Mouse (Mus musculus): ENCODE data around the gene Nmur1.

The Nmur1 gene

DNA sequence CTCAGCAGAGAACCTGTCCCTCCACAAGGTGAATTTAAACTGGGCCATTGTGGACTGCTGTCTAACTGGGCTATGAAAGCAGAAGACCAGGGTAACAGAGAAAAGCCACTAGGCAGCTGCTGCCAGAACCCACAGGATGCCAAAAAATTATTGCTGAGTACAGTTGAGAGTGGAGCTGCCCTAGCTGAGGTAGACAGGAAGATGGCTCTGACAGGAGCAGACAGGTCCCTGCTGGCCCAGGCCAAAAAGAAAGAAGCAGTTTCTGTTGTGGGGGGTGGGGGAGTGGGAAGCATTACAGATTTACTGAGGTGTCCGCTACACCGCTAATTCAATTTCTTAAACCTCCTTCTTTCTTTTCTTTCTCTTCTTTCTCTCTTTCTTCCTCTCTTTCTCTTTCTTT, 16.6 kb downstream of the Nmur1 start:
- DNase-seq (ENCODE audit: low spot score): no peak

DNA sequence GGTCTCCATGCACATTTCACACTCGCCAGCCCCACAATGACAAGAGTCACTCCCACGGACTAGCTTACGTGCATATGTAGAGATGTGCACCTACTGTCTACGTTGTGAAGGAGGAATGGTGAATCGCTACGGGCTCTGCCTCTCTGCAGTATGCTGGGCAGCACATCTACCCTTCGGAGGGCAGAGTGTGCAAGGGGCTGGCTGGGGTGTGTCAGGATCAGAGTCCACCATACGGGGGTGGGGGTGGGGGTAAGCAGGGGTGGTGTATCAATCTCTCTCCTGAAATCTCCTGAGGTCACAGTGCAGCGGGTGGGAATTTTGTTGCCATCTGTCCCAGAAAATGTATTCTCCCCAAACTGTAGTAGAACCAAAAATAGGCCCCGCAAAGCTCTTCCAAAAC, 17.5 kb downstream of the Nmur1 start:
- no peak for DNase-seq (ENCODE audit: low spot score)

DNA sequence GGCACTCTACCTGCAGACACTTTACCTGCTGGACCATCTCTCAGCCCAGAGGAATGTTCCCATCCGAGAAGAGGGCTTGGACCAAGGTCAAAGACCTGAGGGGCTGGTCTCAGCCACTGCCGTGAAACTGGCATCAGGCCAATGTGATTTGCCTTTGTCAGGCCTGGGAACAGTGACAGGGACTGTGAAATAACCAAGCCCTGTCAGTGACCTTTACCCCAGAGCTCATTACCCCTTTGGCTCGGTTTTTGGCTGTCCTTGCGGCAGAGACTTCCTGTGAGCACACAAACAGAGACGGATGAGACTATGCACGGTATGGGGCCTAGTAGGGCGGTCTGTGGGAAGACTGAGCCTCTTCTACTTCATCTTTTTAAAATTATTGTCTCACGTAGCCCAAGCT, 19.1 kb downstream of the Nmur1 start:
- no peak for DNase-seq (ENCODE audit: low spot score)

DNA sequence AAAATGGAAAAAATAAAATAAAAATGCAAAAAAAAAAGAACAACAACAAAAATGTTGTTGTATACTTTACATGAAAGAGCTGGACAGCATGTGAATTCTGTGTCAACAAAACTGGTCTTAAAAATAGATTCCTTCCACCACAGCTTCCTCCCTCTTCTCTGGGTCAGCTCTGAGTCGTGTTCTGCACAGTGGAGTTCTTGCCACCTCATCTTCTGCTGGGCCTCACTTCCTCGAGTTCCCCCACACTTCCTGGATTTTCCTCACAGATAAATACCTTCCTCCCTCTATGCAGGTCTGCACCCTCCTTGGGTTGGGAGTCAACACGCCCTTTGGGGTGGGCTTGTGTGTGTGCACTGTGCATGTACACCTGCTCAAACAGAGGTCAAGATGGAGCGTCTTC, 19.7 kb downstream of the Nmur1 start:
- no peak for DNase-seq (ENCODE audit: low spot score)

DNA sequence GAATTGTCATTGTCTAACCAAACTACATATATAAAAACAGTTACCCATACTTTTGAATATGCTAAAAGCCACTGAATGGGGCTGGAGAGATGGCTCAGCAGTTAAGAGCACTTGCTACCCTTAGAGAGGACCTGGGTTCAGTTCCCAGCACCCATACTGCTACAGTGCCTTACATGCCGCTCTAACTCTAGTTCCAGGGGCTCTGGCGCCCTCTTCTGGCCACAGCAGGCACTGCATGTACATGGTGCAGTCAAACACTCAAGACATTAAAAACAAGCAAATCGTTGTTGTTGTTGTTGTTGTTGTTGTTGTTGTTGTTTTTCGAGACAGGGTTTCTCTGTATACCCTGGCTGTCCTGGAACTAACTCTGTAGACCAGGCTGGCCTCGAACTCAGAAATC, 21.2 kb downstream of the Nmur1 start:
- no peak for DNase-seq (ENCODE audit: low spot score)

DNA sequence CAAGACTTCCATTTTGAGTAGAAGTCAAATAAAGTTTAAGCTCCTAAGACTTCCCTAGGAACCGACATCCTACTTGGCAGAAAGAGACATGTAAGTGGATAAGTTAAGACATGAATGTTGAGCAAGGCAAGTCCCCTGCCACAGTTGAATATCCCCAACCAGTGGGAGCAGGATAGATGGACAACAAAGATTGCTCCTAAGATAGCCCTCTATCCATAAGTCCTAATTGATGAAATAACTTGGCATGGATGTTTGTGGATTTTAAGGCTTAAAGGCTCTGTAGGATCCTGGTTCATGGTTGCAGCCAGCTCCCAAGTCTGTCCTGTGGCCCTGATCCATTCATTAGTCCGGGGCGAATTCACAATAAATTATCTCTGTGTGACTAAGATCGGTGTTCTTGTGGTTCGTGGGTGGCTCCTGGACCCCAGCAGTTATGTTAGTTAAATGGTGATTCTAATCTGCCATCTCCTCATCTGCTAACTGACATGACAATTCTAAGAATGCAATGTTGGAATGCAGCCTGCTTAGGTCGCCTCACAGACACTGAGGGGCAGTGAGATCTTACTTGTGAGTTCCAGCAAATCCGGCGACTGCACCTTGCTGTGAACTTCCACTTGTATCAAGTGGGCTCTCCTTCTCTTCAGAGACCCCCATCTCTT, 25.8 kb downstream of the Nmur1 start:
- no peak for DNase-seq (ENCODE audit: low spot score)

DNA sequence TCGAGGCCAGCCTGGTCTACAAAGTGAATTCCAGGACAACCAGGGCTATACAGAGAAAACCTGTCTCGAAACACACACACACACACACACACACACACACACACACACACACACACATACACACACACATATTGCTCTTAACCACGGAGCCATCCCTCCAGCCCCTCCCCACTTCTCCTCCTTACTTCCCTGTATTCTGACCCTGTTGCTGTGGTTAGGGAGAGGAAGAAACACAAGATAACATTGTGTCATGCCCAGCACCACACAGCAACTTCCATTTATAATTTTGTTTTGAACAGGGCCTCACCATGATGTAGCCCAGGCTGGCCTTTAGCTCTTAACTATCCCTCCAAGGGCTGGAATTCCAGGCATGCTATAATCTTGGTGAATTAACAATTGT, 26.7 kb downstream of the Nmur1 start:
- no peak for DNase-seq (ENCODE audit: low spot score)

DNA sequence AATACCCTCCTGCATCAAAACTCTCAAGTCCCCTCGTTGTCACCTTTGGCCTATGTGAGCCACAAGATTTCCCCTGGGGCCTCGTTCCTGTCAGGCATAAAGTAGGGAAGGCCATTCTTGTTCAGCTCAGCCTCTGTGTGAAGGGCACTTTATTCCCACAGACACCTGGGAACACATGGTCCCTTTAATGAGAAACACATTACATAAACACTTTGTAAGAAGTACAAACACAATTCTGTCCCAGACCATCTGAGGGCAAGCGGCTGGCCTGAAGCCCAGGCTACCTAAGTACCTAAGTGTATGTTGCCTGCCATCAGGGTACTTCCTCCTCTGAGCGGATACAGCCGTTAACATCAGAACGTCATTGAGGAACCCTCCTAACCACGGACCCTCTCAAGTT, 27.8 kb downstream of the Nmur1 start:
- no peak for DNase-seq (ENCODE audit: low spot score)

DNA sequence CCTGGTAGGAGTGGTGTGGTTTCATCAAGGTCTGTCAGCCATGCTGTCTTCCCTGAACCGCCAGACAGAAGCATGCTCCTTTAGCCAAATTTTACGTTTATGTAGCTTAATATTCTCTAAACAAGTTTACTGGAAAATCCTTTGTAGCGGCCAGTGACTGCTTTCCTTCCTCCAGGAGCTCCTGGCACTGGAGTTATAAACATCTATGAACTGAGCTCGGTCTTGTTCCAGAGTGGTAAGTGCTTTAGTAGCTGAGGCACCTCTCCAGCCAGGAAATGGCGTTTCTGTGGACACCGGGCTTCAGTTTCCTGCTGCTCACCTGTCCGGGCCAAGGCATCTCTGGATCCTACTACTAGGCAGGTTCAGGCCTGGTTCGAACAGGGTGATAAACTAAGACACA, 28.4 kb downstream of the Nmur1 start:
- DNase-seq (ENCODE audit: low spot score): no peak

DNA sequence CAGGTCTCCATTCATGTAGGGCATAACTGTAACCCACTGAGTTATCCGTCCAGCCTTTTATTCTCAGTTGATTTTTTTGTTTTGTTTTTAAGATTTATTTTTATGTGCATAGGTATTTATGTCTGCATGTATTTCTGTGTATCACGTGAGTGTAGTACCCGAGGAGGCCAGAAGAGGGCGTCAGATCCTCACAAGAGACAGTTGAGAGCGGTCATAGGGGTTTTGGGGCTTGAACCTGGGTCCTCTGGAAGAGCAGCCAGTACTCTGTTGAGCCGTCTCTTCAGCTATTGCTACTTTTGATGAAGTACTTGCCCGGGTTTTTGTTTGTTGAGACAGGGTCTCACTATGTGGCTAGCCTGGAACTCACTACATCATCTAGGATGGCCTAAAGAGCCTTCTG, 30.1 kb downstream of the Nmur1 start:
- no peak for DNase-seq (ENCODE audit: low spot score)

DNA sequence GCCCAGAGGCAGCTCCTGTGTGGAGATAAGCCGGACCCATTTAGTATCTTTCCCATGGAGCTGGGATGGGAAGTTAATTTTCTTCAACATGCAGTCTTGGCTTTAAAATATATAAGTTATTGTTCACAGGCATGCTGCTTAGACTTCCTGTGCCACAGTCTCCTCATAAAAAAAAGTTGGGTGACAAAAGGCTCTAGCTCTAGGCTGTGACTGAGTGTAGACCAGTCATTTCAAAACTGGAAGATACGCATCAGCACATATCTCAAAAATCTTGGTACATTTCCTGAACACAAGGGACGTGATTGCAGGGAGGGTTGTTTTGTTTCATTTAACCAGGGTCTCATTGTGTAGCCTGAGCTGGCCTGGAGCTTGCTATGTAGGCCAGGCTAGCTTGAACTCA, 31.8 kb downstream of the Nmur1 start:
- no peak for DNase-seq (ENCODE audit: low spot score)

DNA sequence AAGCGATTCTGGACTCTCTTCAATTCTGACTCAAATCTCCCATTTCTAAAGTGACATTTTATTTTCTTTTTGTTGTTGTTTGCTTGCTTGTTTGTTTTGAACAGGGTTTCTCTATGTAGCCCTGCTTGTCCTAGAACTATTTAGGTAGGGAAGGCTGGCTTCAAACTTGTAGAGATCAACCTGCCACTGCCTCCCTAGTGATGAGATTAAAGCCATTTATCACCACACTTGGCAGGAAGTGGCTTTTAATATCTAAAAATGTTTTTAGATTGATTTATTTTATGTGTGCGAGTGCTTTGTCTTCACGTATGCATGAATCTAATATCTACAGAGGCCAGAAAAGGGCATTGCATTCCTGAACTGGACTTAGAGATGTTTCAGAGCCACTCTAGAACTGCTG, 32.8 kb downstream of the Nmur1 start:
- no peak for DNase-seq (ENCODE audit: low spot score)

DNA sequence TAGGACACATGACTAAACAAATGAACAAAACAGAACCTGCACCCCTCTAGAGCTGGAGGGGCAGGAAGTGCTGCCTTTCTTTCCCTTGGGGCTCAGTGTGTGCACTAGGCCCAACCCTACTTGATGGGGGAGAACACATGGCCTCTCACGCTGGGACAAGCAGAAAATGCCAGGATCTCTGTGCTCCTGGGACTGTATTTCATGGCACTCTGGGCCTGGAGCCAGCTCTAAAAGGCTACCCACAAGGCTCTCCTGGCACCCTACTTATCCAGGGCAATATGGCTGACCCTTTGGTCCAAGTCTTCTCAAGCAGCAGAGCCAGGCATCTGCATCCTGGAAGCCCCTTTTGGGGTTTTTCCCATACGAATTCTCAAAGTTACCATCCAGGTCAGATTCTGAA, 34.6 kb downstream of the Nmur1 start:
- no peak for DNase-seq (ENCODE audit: low spot score)

DNA sequence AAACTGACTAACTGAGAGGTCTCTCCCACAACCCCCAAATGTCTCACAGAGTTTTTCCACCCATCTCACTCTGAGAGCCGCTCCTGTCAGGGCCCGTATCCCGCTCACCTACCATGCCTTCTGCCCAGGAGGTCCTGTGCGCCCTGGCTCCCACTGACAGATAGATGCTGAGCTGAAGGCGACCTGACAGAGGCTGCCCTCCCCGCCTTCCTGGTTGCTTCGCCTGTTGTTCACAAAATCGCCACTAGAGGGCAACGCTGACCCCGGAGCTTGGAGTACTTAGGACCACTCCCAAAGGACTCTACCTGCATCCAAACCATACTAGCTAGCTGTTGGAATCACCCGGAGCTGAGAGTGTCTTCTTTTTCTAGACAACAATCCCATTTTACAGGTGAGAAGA, 36.8 kb downstream of the Nmur1 start:
- peak; percentile 74 for DNase-seq (ENCODE audit: low spot score)

DNA sequence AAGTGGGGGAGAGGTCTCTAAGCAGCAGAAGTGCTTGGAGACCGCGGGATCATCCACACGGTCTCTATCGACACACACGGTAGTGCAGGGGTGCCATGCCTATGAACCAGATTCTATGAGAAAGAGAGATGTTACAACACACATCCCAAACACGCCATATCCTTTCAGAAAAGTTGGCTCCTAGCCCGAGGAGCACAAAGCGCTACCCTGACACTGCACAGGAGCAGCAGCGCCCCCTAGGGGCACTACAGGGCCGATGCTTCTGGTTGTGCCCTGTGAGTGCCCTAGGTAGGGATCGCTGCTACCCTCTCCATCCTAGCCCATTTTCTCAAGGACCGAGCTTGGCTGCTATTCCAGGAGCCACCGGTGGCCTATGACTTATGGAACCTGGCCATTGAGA, 45.0 kb downstream of the Nmur1 start:
- DNase-seq (ENCODE audit: low spot score): peak; percentile 47

DNA sequence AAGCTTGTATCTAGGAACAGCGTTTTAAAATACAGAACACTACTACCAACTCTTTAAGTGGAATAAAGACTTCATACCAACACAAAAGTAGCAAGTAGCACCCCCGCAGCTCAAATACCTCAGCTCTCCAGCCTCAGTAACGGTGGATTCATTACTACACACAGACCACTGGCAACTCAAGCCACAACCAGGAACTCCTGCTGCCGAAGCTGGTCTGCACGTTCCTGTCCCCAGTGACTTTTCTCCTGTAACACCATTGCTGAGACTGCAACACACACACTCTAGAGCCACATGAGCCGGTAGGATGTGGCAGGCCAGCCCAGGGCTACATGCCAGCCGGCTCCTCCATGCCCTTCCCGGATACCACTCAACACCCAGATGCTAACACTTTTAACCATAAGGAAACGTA, 46.9 kb downstream of the Nmur1 start:
- no peak for DNase-seq (ENCODE audit: low spot score)

DNA sequence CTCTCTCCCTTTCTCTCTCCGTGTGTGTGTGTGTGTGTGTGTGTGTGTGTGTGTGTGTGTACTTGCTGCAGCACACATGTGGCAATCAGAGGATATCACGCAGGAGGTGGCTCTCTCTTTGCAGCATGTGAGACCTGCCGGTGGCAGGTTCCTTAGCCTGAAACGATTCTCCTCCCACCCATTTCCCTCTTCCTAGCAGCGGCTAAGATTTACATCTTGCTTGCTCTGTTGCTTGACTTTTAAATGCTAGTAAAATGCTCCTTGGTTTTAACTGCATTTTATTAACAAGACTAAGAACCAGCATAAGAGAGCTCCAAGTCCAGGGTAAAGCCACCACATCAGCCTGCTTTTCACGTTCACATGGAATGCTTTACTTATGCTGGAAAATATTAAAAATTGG, 47.4 kb downstream of the Nmur1 start:
- DNase-seq (ENCODE audit: low spot score): no peak

DNA sequence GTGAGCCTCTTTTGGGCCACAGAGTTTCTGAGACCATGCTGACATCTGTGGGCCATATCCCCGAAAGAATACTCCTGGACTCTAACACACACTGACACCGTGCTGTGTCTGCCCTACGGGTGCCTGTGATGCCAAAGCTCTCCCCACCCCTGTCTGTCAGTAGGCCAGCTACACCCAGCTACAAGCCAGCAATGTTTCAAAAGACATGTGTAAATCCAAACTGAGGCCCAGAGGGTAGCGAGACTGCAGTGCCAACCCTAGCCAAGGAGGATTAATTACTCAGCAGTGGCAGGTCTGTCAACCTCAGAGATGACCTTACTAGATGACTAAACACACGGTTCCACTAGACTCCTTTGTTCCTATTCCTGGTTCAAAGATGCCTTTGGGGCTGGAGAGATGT, 49.7 kb downstream of the Nmur1 start:
- DNase-seq (ENCODE audit: low spot score): no peak

DNA sequence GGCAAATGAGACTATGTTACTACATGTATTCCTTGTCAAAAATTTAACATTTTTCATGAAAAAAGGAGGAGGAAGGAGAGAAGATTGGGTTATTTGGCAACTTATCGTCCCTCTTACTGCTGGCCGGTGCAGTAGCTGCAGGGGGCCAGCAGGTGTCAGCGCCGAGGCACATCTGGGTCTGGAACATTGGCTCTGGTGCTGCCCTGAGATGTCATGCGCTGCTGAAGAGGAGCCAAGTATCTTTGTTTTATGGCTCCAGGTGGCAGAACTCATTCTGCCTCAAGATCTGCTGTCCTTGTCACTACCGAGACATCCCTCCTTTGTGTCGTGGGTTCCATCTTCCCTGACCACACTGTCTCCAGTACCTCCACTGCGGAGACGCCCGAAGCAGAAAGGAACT, 54.0 kb downstream of the Nmur1 start:
- peak; percentile 50 for DNase-seq (ENCODE audit: low spot score)

DNA sequence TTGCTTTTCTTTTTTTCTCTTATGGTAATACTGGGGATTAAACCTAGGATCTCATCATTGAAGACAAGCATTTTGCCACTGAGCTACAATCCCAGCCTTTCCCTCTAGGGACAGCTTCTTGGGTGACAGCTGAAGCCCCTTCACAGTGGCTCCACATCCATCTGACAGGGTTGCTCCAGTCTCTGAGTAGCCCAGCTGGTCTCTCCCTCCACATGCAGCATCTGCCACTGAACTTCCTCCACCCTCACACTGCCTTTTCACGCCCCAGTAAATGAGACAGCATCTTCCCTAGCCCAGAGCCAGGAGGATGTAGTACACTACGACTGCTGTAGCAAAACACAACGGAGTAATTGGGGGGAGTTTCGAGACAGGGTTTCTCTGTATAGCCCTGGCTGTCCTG, 57.9 kb downstream of the Nmur1 start:
- DNase-seq (ENCODE audit: low spot score): no peak

DNA sequence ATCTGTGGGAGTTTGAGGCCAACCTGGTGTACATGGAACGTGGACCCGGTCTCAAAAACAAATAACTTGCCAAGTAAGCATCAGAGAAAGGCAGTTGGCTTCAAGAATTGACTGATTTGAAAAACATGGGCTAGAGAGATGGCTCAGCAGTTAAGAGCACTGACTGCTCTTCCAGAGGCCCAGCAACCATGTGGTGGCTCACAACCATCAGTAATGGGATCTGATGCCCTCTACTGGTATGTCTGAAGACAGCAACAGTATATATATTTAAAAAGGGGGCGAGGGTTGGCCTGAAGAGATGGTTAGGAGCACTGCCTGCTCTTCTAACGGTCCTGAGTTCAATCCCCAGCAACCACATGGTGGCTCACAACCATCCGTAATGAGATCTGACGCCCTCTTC, 62.4 kb downstream of the Nmur1 start:
- no peak for DNase-seq (ENCODE audit: low spot score)

DNA sequence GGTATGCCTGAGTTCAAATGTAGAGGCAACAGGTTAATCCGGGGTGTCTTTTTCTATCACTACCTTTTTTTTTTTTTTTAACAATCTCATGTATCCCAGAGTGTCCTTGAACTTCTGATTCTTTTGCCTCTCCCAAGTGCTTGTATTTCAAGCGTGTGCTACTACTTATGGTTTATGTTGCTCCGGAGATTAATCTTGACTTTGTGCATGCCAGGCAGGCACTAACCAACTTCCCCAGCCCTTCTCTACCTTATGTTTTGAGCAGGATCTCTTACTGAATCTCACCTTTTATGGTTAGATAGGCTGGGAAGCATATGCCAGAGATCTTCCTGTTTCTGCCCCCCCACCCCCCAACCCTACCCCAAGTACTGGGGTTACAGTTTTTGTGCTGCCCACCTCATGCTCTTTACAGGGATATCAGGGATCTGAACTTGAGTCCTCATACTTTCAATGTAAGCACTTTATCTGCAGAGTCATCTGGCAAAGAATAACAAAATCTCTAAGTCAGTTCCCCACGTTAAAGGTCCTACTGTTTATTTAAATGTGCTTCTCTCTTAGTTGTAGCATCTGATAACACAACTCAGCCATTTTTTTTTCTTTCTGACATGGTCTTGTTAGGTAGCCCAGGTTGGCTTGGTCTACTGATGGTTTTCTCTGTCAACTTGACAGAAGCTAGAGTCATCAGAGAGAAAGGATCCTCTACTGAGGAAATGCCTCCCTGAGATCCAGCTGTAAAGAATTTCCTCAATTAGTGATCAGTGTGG, 64.0 kb downstream of the Nmur1 start:
- no peak for DNase-seq (ENCODE audit: low spot score)

DNA sequence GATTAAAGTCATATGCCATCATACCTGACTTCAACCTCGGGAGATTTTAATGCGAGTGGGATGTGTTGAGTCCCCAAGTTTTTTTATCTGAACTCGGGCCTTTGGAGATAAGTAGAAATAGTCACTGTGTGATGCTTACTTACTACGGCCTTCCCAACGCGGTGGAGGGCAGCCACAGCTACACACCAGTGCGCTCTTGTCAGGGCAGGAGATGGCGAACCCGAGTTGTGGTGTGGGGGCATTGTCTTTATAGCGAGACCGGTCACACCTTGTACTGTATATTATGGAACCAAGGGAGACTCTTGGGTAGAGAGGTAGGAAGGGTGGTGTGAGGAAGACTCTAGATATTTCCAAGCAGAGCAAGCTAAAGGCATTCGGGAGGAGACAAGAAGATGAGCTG, 65.6 kb downstream of the Nmur1 start:
- DNase-seq (ENCODE audit: low spot score): no peak

DNA sequence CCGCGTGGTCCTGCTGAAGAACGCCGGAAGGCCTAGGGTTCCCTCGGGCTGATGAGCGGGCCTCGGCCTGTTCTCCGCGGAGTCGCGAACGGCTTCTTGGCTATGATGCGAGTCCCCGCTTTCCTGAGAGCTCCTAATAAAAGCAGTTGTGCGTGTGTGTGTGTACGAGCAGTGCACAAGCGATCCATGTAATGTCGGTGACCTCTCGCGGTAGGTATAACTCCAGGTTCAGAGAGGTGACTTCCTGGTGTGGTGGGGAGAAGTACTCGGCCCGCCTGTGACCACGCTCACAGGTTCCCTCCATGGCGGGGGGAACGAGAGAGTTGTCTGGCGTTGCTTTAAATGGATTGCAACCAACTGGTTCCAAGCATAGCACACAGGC, 66.2 kb downstream of the Nmur1 start:
- DNase-seq (ENCODE audit: low spot score): no peak

Data from ovary, postnatal 14 days (tissue).